Mouse (Mus musculus): ENCODE data around the gene Zfp646.
"Not testable (repeated sequence)": the region's sequence is repeated elsewhere in the genome, so short reads cannot be mapped to it uniquely, and the experiment has no call there.

The Zfp646 gene

DNA sequence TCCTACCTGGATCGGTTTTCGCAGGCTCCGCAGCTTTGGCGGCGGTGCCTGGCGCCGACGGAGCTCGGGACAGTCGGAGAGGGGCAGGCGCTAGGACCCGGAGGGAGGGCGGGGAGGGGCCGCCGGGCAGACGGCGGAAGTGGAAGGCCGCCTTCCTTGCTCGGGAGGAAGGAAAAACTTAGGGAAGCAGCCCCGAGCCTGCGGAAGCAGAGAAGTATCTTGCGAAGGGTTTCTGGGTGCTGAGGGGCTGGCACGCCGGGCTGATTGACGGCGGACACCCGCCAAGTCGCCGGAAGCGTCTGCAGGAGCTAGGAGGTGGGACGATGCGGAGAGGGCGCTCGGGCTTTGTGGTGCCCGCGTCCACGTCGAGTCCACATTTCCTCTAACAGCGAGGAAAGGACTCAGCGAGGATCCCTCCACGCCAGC lies at the start of gene Zfp646:
TSS of gene Zfp646 (plus strand) at position 181 of the 426 bp plus-strand sequence.
- DNase-seq (ENCODE audit: low read depth, low spot score): peak; percentile 90

- DNase-seq (ENCODE audit: low read depth, low spot score): no peak
These were observed 40.5 kb upstream of the Zfp646 start for GRCm38 (mm10) chr7:127835550-127835949.

- no peak for DNase-seq (ENCODE audit: low read depth, low spot score)
These were observed 38.5 kb upstream of the Zfp646 start for GRCm38 (mm10) chr7:127837473-127837872.

- DNase-seq (ENCODE audit: low read depth, low spot score): not testable (repeated sequence)
These were observed 38.1 kb upstream of the Zfp646 start for GRCm38 (mm10) chr7:127837878-127838277.

DNA sequence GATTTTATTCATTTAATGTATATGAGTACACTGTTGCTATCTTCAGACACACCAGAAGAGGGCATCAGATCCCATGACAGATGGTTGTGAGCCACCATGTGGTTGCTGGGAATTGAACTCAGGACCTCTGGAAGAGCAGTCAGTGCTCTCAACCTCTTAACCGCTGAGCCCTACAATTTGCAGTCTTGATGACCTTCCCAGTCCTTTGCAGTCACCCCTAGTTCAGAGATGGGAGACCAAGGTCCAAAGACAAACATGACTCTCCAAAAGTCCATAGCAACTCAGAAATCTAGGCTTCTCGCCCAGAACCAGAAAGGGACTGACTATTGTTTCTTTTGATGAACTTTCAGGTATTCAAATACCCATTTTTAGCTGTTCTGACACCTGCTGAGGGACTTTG lies 36.0 kb upstream of the Zfp646 start:
- not testable (repeated sequence) for DNase-seq (ENCODE audit: low read depth, low spot score)

DNA sequence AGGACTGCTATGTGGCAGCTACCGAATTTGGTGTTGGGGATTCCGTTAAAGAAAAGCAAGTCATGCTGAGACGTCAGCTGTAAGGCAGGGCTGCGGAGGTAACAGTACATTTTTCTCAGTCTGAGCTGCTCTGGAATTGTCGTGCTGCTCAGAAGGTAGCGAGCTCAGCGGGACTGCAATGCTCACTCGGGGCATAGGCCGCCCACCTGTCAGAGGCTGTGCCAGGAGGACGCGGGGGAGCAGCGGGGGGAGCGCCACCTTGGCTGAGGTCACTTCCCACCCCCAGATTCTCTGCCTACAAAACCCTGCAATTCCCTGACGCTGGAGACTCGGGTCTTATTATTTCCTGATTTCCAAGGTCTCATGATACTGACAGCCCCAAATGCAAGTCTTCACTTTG lies 35.1 kb upstream of the Zfp646 start:
- DNase-seq (ENCODE audit: low read depth, low spot score): no peak

DNA sequence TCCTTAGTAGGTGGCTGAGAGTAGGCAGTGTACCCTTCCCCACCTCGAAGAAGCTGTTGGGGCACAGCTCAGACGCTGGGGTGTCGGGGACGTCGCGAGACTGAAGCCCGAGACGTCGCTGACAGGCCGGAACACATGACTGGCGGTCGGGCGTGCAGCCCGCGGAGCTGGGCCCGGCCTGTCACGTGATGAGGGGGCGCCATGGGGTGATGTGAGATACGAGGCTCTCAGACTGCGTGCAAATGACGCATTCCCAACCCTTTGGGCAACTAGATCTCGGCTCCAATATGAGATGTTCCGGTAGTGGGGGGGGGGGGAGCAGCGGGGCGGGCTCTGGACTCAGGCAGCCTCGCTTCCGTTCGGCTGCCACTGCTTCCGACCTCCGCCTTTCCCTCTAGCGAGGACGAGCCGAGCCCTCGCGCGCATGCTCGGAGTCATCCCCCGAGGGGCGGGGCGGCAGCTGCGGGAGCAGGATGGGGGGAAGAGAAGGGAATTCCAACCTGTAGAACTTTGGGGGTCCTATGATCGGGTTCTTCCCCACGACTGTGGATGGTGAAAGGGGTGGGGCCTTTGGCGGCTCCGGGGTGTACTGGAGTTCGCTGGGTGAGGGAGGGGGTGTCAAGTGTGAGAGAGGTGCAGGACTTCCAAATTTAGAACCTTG lies 34.6 kb upstream of the Zfp646 start:
- DNase-seq (ENCODE audit: low read depth, low spot score): peak; percentile 86

GRCm38 (mm10) chr7:127842001-127842718 lies 33.9 kb upstream of the Zfp646 start:
- DNase-seq (ENCODE audit: low read depth, low spot score): peak; percentile 56

GRCm38 (mm10) chr7:127849973-127850875 lies 25.8 kb upstream of the Zfp646 start:
- DNase-seq (ENCODE audit: low read depth, low spot score): no peak

DNA sequence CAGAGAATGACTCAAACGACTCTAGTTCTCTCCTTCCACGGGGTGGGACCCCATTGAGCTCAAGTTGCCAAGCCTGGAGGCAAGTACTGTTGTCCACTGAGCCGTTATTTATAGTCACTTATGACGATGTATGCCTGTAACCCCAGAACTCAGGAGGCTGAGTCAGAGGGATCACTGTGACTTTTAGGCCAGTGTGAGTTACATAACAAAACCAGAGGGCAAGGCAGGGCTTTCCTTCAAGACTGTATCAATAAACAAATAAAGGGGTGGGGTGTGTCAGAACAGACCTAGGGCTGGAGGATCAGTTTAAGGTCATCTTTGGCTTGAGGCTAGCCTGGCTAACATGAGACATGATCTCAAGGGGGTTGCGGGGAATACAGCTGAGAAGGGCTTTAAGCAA lies 25.1 kb upstream of the Zfp646 start:
- DNase-seq (ENCODE audit: low read depth, low spot score): no peak

- DNase-seq (ENCODE audit: low read depth, low spot score): no peak
These were observed 17.8 kb upstream of the Zfp646 start for GRCm38 (mm10) chr7:127858258-127858657.

GRCm38 (mm10) chr7:127866434-127866833 lies 9.6 kb upstream of the Zfp646 start:
- DNase-seq (ENCODE audit: low read depth, low spot score): no peak

DNA sequence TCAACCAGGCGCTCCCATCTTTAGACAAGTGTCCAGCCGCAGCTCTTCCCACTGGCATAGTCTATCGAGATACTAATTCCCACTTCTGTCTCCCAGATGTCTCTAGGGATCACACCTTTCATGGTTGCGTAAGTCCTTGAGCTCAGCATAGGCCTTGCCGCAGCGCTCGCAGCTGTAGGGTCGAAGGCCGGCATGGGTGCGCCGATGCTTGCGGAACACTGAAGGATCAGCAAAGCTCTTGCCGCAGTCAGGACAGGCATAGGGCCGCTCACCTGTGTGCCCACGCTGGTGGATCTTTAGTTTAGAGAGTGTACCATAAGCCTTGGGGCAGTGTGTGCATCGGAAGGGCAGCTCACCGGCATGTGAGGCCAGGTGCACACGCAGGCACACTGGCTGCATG lies 8.4 kb upstream of the Zfp646 start:
- no peak for DNase-seq (ENCODE audit: low read depth, low spot score)

DNA sequence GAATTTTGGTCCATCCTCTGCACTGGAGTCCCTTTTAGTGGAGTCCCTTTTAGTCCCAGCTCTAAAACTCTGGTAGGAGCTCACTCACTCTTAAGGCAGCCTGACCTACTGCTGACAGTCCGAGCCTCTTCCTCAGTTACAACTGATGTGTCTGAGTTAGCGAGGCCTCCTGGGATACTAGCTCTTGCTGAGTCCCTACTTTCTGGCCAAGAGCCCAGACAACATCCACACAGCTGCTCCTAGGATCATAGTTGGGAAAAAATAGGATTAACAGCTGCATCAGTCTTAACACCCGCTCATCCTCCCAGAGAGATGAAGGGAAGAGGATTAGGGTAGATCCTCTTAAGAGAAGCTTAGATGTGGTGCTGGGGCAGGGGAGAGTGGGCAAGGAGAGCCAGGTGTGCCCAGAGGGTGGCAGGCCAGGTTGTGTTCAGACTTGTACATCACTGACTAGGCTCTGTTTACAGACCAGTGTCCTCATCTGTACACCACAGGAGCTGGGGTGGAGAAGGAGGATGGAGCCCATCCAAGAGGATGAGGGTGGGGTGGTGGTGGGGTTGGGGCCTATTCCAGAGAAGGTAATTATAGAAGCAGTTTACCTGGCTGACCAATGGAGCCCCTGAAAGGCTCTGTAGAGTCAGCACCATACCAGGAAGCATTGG lies 6.7 kb upstream of the Zfp646 start:
- no peak for DNase-seq (ENCODE audit: low read depth, low spot score)

DNA sequence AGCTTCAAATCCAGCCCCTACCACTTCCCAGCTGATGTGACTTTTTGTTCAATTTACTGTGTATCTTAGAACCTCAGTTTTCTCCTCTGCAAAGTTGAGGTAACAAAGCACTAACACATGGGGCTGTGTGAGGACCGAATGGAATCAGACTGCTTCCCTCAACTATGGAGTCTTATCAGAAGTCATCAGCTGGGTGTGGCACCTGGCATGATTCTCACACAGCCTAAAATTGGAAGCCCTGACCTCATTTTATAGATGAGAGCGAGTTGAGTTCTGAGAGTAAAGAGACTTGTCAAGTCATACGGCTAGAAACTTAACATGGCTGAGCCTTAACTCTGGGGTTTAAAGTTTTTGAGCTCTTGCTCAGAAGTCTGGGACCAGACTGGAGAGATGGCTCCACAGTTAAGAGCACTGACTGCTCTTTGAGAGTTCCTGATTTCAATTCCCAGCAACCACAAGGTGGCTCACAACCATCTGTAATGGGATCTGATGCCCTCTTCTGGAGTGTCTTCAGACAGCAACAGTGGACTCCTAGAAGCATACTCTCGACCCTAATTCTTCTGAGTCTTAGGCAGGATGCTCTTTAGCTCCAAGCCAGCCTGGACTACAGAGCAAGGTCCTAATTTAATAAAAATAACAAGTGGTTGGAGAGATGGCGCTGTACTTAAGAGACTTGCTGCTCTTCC lies 5.7 kb upstream of the Zfp646 start:
- DNase-seq (ENCODE audit: low read depth, low spot score): no peak

- DNase-seq (ENCODE audit: low read depth, low spot score): no peak
These were observed 1.0 kb upstream of the Zfp646 start for GRCm38 (mm10) chr7:127874812-127875626.

DNA sequence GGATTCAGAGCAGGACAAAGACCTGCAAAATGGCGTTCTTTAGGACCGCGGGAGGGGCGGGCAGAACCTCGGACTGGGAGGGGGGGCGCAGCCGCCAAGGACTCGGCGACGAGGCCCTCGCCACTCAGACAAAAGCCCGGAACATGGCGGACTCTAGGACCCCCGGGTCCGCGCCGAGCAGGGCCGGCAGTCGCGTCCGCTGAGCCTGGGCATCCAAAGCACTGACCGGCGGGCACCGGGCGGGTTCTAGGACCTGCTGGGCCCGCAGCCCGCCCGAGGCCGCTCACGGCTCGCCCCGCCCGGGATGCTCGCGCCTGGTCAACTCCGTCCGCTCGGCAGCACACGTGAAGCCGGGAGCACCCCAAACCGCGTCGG lies 407 bp upstream of the Zfp646 start:
- DNase-seq (ENCODE audit: low read depth, low spot score): peak; percentile 96

DNA sequence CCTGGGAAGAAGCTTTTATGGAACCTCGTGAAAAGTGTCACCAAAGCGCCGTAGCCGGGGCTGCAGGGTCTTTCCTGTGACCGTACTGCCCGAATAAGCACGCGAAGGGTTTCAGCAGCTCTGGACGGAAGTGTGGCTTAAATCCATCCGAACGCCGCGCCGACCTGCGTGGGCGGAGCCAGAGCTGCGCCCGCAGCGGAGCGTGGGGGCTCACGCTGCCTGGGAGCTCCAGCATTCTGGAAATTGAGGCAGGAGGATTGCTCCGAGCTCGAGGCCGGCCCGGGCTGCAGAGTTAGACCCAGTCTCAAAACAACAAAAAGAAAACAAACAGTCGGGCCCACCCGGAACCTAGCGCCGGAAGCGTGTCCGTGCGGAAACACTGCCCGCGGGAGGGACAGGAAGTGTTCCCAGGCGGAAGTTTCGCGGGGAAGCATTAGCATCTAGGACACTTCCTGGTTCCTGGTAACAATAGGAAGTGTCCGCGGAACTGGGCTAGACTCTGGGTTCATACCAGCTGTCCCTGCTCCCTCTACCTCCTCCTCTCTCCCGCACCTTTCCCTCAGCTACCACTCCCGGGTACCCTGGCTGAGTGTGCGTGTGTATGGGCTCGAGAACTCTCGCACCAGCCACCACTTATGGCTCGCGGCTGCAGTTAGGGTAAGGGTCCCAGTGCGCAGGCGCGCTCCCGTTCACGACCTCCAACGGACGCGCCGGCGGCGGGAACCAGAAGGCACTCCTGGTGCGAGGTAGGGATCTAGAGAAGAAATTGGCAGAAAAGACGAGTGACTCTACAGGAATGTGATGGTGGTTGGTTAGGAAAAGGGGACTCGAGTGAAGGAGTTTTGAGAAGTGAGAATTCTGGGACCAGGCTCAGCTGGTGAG lies 687 bp downstream of the Zfp646 start, which contains the start of gene Zfp668:
TSS of gene Zfp668 (minus strand) at position 362 of the 882 bp plus-strand sequence.
- DNase-seq (ENCODE audit: low read depth, low spot score): peak; percentile 94

GRCm38 (mm10) chr7:127879301-127879700 lies 3.3 kb downstream of the Zfp646 start:
- DNase-seq (ENCODE audit: low read depth, low spot score): no peak
